Mouse (Mus musculus) macrophage (primary cell): ENCODE measurements around the gene Gm11172. TPM values are rescaled to one million over a fixed set of nuclear protein-coding genes. Genes with fewer than 3 reads are reported as not detected.
A peak's percentile ranks its signal among the peaks of the same experiment; 100 is the strongest.

Experiments used
- H3K27ac ChIP-seq: fragments of 350-480 bp; formaldehyde crosslinking; 2 replicates; pipeline ENCODE4 v1.9.0; 2021
- H3K36me3 ChIP-seq: fragments of 350-480 bp; formaldehyde crosslinking; 2 replicates; pipeline ENCODE4 v1.9.0; 2021; ENCODE audit errors: inconsistent target
- H3K4me3 ChIP-seq: fragments of 350-480 bp; formaldehyde crosslinking; 2 replicates; pipeline ENCODE4 v1.9.0; 2021; ENCODE audit errors: inconsistent target
- H3K79me2 ChIP-seq: fragments of 350-480 bp; formaldehyde crosslinking; 2 replicates; pipeline ENCODE4 v1.9.0; 2021; ENCODE audit errors: inconsistent target
- WGBS: methylation state at CpG from one replicate; pipeline ENCODE4 v1.1.7; 2026; ENCODE audit warnings: inconsistent platforms; ENCODE audit not compliant: missing documents; 5-methylcytosine and 5-hydroxymethylcytosine counted together
- polyA plus RNA-seq: library from polyadenylated mRNA; stranded (reverse); fragments of 250-400 nt; gene quantifications from 3 replicates; pipeline ENCODE4 v1.2.4, GENCODE M21; 2018; ENCODE audit warnings: inconsistent platforms

The Gm11172 gene
- polyA plus RNA-seq, 1 experiment from 2014 or later: not detected

GRCm38 (mm10) chr16:10782377-10783151 is 30.2 kb upstream of the Gm11172 start:
- Histone ChIP-seq H3K4me3 (no peak overlapping the region), H3K79me2 (no peaks in the 10 kb centered on the region), H3K27ac (no peak overlapping the region), H3K36me3 (no peaks in the 10 kb centered on the region)
- 61% methylated on average over 6 of the region's 6 CpGs for WGBS

GRCm38 (mm10) chr16:10783152-10783434 is 29.6 kb upstream of the Gm11172 start:
- H3K36me3 ChIP-seq: no peaks in the 10 kb centered on the region
- no peaks in the 10 kb centered on the region for H3K79me2 ChIP-seq
- H3K27ac ChIP-seq: no peak overlapping the region
- WGBS: 30% methylated on average over 1 of the region's 1 CpGs
- no peak overlapping the region for H3K4me3 ChIP-seq

- H3K27ac ChIP-seq: no peak overlapping the region
- H3K36me3 ChIP-seq: no peaks in the 10 kb centered on the region
- H3K4me3 ChIP-seq: no peak overlapping the region
- H3K79me2 ChIP-seq: no peaks in the 10 kb centered on the region
- WGBS: 75% methylated on average over 8 of the region's 8 CpGs
These were observed 29.3 kb upstream of the Gm11172 start for GRCm38 (mm10) chr16:10783451-10783850.

- Histone ChIP-seq H3K4me3 (peak overlapping the region; percentile 15; the same call in 1 of the 2 replicates), H3K79me2 (no peaks in the 10 kb centered on the region), H3K36me3 (no peaks in the 10 kb centered on the region), H3K27ac (no peak overlapping the region)
- WGBS: 8% methylated on average over 77 of the region's 81 CpGs
These were observed 28.6 kb upstream of the Gm11172 start for GRCm38 (mm10) chr16:10783883-10784792.

GRCm38 (mm10) chr16:10784793-10785370 is 27.8 kb upstream of the Gm11172 start:
- H3K27ac ChIP-seq: no peak overlapping the region; the same call in 1 of the 2 replicates
- no peaks in the 10 kb centered on the region for H3K36me3 ChIP-seq
- 0% methylated on average over 45 of the region's 55 CpGs for WGBS
- peak overlapping the region; percentile 15; the same call in 1 of the 2 replicates for H3K4me3 ChIP-seq
- no peaks in the 10 kb centered on the region for H3K79me2 ChIP-seq

GRCm38 (mm10) chr16:10785371-10786231 is 27.1 kb upstream of the Gm11172 start, which contains the start of gene Socs1:
Gene Socs1, minus strand, starts transcription at chr16:10785536.
- H3K27ac ChIP-seq: peak within 1 kb of the TSS; percentile 82
- WGBS: under 1% methylated on average over 59 of the region's 59 CpGs
- H3K79me2 ChIP-seq: no peaks in the 10 kb centered on the region
- no peaks in the 10 kb centered on the region for H3K36me3 ChIP-seq
- H3K4me3 ChIP-seq: peak within 1 kb of the TSS; percentile 48

GRCm38 (mm10) chr16:10786288-10786687 is 26.4 kb upstream of the Gm11172 start:
- Histone ChIP-seq H3K79me2 (no peaks in the 10 kb centered on the region), H3K4me3 (peak overlapping the region; percentile 48; the same call in 1 of the 2 replicates), H3K27ac (peak overlapping the region; percentile 82), H3K36me3 (no peaks in the 10 kb centered on the region)
- WGBS: 3% methylated on average over 9 of the region's 9 CpGs

- 68% methylated on average over 3 of the region's 4 CpGs for WGBS
- Histone ChIP-seq H3K79me2 (no peaks in the 10 kb centered on the region), H3K27ac (no peak overlapping the region), H3K36me3 (no peaks in the 10 kb centered on the region), H3K4me3 (no peak overlapping the region)
These were observed 25.8 kb upstream of the Gm11172 start for GRCm38 (mm10) chr16:10786782-10787547.

- WGBS: 85% methylated on average over 7 of the region's 7 CpGs
- no peak overlapping the region for H3K27ac ChIP-seq
- no peak overlapping the region for H3K4me3 ChIP-seq
- no peaks in the 10 kb centered on the region for H3K79me2 ChIP-seq
- no peaks in the 10 kb centered on the region for H3K36me3 ChIP-seq
These were observed 25.1 kb upstream of the Gm11172 start for GRCm38 (mm10) chr16:10787548-10788058.

GRCm38 (mm10) chr16:10788271-10788670 is 24.4 kb upstream of the Gm11172 start, which contains the start of gene Tnp2:
Gene Tnp2, minus strand, starts transcription at chr16:10788660.
- 76% methylated on average over 13 of the region's 16 CpGs for WGBS
- Histone ChIP-seq H3K27ac (no peak within 1 kb of the TSS), H3K36me3 (no peaks in the 10 kb centered on the region), H3K79me2 (no peaks in the 10 kb centered on the region), H3K4me3 (no peak within 1 kb of the TSS)

GRCm38 (mm10) chr16:10788866-10789265 is 23.8 kb upstream of the Gm11172 start:
- WGBS: 95% methylated on average over 4 of the region's 4 CpGs
- H3K79me2 ChIP-seq: no peaks in the 10 kb centered on the region
- H3K4me3 ChIP-seq: no peak overlapping the region

GRCm38 (mm10) chr16:10790702-10791101 is 22.0 kb upstream of the Gm11172 start, which contains the start of gene Prm3:
Gene Prm3, minus strand, starts transcription at chr16:10790914.
- Histone ChIP-seq H3K36me3 (no peaks in the 10 kb centered on the region), H3K27ac (no peak within 1 kb of the TSS), H3K79me2 (no peaks in the 10 kb centered on the region), H3K4me3 (no peak within 1 kb of the TSS)
- 87% methylated on average over 9 of the region's 9 CpGs for WGBS

More at GRCm38 (mm10) chr16:10788866-10789265, 23.8 kb upstream of the Gm11172 start:
- Histone ChIP-seq H3K36me3 (no peaks in the 10 kb centered on the region), H3K27ac (no peak overlapping the region)

- Histone ChIP-seq H3K4me3 (no peak within 1 kb of the TSS), H3K79me2 (no peaks in the 10 kb centered on the region), H3K27ac (no peak within 1 kb of the TSS), H3K36me3 (no peaks in the 10 kb centered on the region)
- WGBS: 95% methylated on average over 6 of the region's 6 CpGs
These were observed 16.7 kb upstream of the Gm11172 start, which contains the start of gene Prm2 for GRCm38 (mm10) chr16:10796034-10796433. Gene Prm2, minus strand, starts transcription at chr16:10796134.
